Mouse (Mus musculus): ENCODE measurements at regions not wholly inside any gene's neighbourhood (a gene's known extent, or its start where the extent isn't known, plus 50 kb on each side); places are given as distances from the start of the nearest gene placed in this dataset.

DNA sequence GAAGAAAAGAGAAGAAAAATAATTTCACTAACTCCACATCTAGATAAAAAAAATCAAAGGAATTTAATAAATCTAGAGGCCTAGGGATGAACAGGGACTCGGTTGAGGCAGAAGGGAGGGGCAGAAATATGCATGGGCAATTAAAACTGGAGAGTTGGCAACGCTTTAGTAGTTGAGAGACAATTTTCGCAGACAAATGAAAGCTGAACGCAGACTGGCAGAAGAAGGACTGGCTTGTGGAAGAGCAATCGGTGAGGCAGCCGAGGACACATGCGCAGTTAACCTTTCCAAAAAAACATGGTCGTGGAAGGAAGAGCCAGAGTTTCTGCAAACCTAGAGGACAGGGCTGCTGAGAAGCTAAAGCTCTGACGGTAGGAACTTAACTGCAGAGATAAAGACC is 82.1 kb upstream of the Cav2 start:
- Histone ChIP-seq H3K9me3 (ENCODE audit: low read length) (no peaks in the 10 kb centered on the region), H3K9ac (replicated peaks; ENCODE audit: low read length, poor library complexity, severe bottlenecking) (no peak overlapping the region), H3K27me3 (ENCODE audit: insufficient read depth, low read length) (no peaks in the 10 kb centered on the region), H3K4me1 (ENCODE audit: insufficient read depth, low read length) (no peaks in the 10 kb centered on the region), H3K36me3 (ENCODE audit: insufficient read depth, low read length) (no peaks in the 10 kb centered on the region), H3K4me2 (ENCODE audit: low read depth, low read length, poor library complexity, severe bottlenecking) (no peak overlapping the region), H3K4me3 (ENCODE audit: low read depth, low read length) (no peak overlapping the region), H3K27ac (ENCODE audit: low read depth, low read length) (no peak overlapping the region)
- ATAC-seq (ENCODE audit: low FRiP score) (no peak), DNase-seq (ENCODE audit: low spot score) (no peak)
- WGBS = 78% methylated on average over 9 of the region's 9 CpGs
- TF ChIP-seq CTCF (IDR thresholded peaks at IDR 0.05) = no peak

DNA sequence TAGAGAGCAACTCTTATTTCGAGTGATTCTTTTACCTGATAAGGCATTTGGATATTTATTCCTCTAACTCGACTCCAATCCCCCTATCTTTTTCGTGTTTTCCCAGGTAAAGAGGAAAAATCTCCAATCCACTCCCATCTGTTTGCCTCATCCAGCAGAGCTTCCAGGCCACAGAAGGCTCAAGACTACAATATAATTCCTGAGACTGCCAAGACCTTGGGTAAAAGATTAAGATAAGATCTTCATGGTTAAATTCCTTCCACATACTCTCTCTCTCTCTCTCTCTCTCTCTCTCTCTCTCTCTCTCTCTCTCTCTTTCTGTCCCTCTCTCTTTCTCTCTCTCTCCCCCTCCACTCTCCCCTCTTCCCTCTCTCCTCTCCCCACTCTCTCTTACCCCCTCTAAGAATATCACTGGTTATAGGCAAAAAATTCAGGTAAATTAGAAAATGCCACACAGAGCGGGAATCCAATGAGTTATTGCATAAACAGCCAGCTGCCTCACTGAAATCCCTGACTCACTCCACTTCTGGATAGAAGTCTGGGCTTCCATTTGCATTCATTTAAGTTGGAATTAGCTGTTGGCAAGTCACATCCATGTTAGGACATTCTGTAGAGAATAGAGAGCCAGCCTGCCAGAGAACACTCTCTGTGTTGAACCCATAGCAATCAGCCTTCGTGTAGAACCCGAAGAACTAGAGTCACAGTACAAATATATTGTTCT is 78.9 kb upstream of the Cav2 start:
- ATAC-seq (ENCODE audit: low FRiP score) (no peak), DNase-seq (ENCODE audit: low spot score) (no peak)
- WGBS = 87% methylated on average over 6 of the region's 6 CpGs
- Histone ChIP-seq H3K9ac (replicated peaks; ENCODE audit: low read length, poor library complexity, severe bottlenecking) (no peak overlapping the region), H3K4me1 (ENCODE audit: insufficient read depth, low read length) (no peaks in the 10 kb centered on the region), H3K4me3 (ENCODE audit: low read depth, low read length) (no peak overlapping the region), H3K4me2 (ENCODE audit: low read depth, low read length, poor library complexity, severe bottlenecking) (no peak overlapping the region), H3K36me3 (ENCODE audit: insufficient read depth, low read length) (no peaks in the 10 kb centered on the region), H3K27ac (ENCODE audit: low read depth, low read length) (no peak overlapping the region), H3K9me3 (ENCODE audit: low read length) (no peaks in the 10 kb centered on the region), H3K27me3 (ENCODE audit: insufficient read depth, low read length) (no peaks in the 10 kb centered on the region)
- TF ChIP-seq CTCF (IDR thresholded peaks at IDR 0.05) = no peak

DNA sequence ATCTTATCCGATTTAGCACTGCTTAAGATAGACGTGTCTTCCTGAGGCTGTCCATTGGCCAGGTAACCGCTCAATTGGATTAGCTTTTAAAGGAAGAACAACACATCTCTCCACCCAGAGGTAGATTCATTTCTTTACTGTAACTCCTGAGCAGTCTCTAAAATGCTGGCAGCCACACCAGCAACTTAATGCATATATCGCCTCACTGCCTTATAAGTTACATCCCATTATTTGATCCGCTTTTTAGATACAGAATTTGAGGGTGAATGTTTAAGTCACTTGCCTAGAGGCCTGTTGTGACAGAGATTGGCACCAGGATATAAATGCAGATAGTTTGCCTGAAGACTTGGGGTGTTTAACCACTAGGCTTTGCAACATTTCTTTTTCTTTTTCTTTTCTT is 77.7 kb upstream of the Cav2 start:
- Histone ChIP-seq H3K27ac (ENCODE audit: low read depth, low read length) (no peak overlapping the region), H3K27me3 (ENCODE audit: insufficient read depth, low read length) (no peaks in the 10 kb centered on the region), H3K9ac (replicated peaks; ENCODE audit: low read length, poor library complexity, severe bottlenecking) (no peak overlapping the region), H3K4me1 (ENCODE audit: insufficient read depth, low read length) (no peaks in the 10 kb centered on the region), H3K4me3 (ENCODE audit: low read depth, low read length) (no peak overlapping the region), H3K9me3 (ENCODE audit: low read length) (no peaks in the 10 kb centered on the region), H3K36me3 (ENCODE audit: insufficient read depth, low read length) (no peaks in the 10 kb centered on the region), H3K4me2 (ENCODE audit: low read depth, low read length, poor library complexity, severe bottlenecking) (no peak overlapping the region)
- 94% methylated on average over 5 of the region's 5 CpGs for WGBS
- ATAC-seq (ENCODE audit: low FRiP score) = no peak
- no peak for TF ChIP-seq CTCF (IDR thresholded peaks at IDR 0.05)
- no peak for DNase-seq (ENCODE audit: low spot score)

DNA sequence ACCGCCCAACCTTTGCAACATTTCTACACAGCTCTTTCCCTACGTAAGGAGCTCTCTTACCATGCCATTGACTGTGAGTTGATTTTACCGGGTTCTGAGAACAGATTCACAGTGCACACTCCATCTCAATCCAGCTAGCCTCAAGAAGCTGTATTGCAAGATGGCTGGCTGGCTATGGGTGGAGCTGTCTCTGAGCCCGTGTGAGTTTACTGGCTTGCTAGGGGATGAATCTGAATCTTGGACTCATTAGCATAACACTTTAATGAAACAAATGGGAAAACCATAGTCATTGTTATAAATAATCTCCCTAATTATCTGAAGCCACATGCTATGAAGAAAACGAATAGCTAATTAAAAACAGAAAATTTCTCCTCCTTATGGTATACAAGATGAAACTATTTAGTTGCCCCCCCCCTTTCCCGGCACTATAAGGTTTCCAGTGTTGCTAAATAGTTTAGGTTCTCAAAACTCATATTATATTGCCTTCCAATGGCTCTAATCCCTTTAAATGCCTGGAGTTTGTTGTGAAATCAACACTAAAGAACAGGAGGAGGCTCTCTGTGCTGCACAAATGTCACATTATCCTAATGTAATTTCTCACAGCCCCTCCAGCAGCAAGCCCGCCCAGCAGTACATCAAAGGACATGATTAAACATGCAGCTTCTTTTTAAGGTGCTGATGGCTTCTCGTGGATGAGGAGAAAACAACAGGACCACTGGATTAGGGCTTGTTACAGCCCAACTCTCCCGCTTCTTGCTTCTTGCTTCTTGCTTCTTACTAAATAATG is 76.9 kb upstream of the Cav2 start:
- H3K36me3 ChIP-seq (ENCODE audit: insufficient read depth, low read length) = no peaks in the 10 kb centered on the region
- WGBS = 49% methylated on average over 9 of the region's 9 CpGs
- ATAC-seq (ENCODE audit: low FRiP score) = no peak

DNA sequence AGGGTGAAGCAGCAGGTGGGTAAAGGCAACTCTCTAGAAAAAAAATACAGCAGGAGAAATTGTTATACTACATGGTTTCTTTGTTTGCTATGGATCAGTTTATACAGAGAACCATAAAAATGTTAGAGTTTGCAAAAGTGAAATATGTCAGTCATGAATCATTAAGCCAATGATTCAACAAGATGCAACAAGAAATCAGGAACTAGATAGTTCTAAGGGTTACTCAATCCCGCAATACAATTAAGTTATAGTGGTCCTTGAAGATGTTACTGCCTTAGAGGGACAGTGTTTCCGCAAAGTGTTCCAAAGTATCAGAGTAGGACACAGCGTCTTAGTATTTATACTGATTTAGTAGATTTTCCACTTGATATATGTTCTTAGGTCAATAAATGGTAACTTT is 74.1 kb upstream of the Cav2 start:
- TF ChIP-seq CTCF (IDR thresholded peaks at IDR 0.05) = no peak
- H3K4me3 ChIP-seq (ENCODE audit: low read depth, low read length) = no peak overlapping the region
- DNase-seq (ENCODE audit: low spot score) = no peak
- H3K4me2 ChIP-seq (ENCODE audit: low read depth, low read length, poor library complexity, severe bottlenecking) = no peak overlapping the region
- H3K4me1 ChIP-seq (ENCODE audit: insufficient read depth, low read length) = no peaks in the 10 kb centered on the region
- no peaks in the 10 kb centered on the region for H3K36me3 ChIP-seq (ENCODE audit: insufficient read depth, low read length)
- no peak overlapping the region for H3K9ac ChIP-seq (replicated peaks; ENCODE audit: low read length, poor library complexity, severe bottlenecking)
- 98% methylated on average over 3 of the region's 3 CpGs for WGBS
- H3K27ac ChIP-seq (ENCODE audit: low read depth, low read length) = no peak overlapping the region
- no peaks in the 10 kb centered on the region for H3K27me3 ChIP-seq (ENCODE audit: insufficient read depth, low read length)
- ATAC-seq (ENCODE audit: low FRiP score) = no peak
- no peaks in the 10 kb centered on the region for H3K9me3 ChIP-seq (ENCODE audit: low read length)

More for the DNA sequence above, 76.9 kb upstream of the Cav2 start:
- no peaks in the 10 kb centered on the region for H3K4me1 ChIP-seq (ENCODE audit: insufficient read depth, low read length)
- no peaks in the 10 kb centered on the region for H3K9me3 ChIP-seq (ENCODE audit: low read length)
- H3K9ac ChIP-seq (replicated peaks; ENCODE audit: low read length, poor library complexity, severe bottlenecking) = no peak overlapping the region
- no peaks in the 10 kb centered on the region for H3K27me3 ChIP-seq (ENCODE audit: insufficient read depth, low read length)
- H3K27ac ChIP-seq (ENCODE audit: low read depth, low read length) = no peak overlapping the region
- H3K4me2 ChIP-seq (ENCODE audit: low read depth, low read length, poor library complexity, severe bottlenecking) = no peak overlapping the region
- no peak for DNase-seq (ENCODE audit: low spot score)
- no peak overlapping the region for H3K4me3 ChIP-seq (ENCODE audit: low read depth, low read length)
- TF ChIP-seq CTCF (IDR thresholded peaks at IDR 0.05) = no peak

DNA sequence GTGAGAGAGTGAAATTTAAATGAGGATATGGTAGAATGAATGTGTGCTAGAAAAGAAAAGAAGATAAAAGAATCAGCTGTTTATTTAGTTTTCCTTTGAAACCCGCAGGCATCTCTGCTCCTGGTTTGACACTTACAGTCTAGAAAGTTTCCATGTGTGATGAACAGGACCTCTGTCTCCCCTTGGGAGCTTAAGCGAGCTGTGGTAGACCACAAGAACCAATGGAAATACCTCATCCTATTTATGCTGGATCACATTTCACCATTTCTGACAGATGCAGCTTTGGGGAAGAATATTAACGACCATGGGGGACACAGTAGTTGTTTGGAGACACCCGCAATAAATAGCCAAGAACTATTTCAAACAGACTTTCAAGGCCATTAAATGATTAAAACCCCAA is 71.2 kb upstream of the Cav2 start:
- 64% methylated on average over 4 of the region's 4 CpGs for WGBS
- no peaks in the 10 kb centered on the region for H3K9me3 ChIP-seq (ENCODE audit: low read length)
- TF ChIP-seq CTCF (IDR thresholded peaks at IDR 0.05) = no peak
- H3K4me1 ChIP-seq (ENCODE audit: insufficient read depth, low read length) = no peaks in the 10 kb centered on the region
- DNase-seq (ENCODE audit: low spot score) (no peak), ATAC-seq (ENCODE audit: low FRiP score) (no peak)
- no peaks in the 10 kb centered on the region for H3K36me3 ChIP-seq (ENCODE audit: insufficient read depth, low read length)
- H3K9ac ChIP-seq (replicated peaks; ENCODE audit: low read length, poor library complexity, severe bottlenecking) = no peak overlapping the region
- no peak overlapping the region for H3K27ac ChIP-seq (ENCODE audit: low read depth, low read length)
- no peak overlapping the region for H3K4me3 ChIP-seq (ENCODE audit: low read depth, low read length)
- H3K4me2 ChIP-seq (ENCODE audit: low read depth, low read length, poor library complexity, severe bottlenecking) = no peak overlapping the region
- no peaks in the 10 kb centered on the region for H3K27me3 ChIP-seq (ENCODE audit: insufficient read depth, low read length)
